Mouse (Mus musculus) forebrain, embryonic 11.5 days (tissue): ENCODE measurements around the gene Ube2q1. TPM values are rescaled to one million over a fixed set of nuclear protein-coding genes. Genes with fewer than 3 reads are reported as not detected.

Experiments
- ATAC-seq: fragments of 200-750 bp; cut with Nextera tagmentation; replicated peaks from 2 replicates; pipeline ENCODE4 v1.8.0; 2017; ENCODE audit warnings: moderate TSS enrichment; ENCODE audit not compliant: low FRiP score
- DNase-seq: peaks from one replicate; pipeline ENCODE4 v3.0.0-alpha.2; 2017; ENCODE audit warnings: low spot score
- H3K27ac ChIP-seq: fragments of 300-500 bp; sonication (generic); 2 replicates; pipeline ENCODE4 v1.5.1; 2014; ENCODE audit warnings: low read depth, low read length
- H3K27me3 ChIP-seq: fragments of 300-500 bp; sonication (generic); 2 replicates; pipeline ENCODE4 v1.6.1; 2014; ENCODE audit warnings: mild to moderate bottlenecking, low read length, mixed read lengths; ENCODE audit not compliant: control insufficient read depth, insufficient read depth
- H3K36me3 ChIP-seq: fragments of 300-500 bp; sonication (generic); 2 replicates; pipeline ENCODE4 v1.6.1; 2014; ENCODE audit warnings: mild to moderate bottlenecking, low read length, moderate library complexity, mixed read lengths; ENCODE audit not compliant: control insufficient read depth, insufficient read depth
- H3K4me1 ChIP-seq: fragments of 300-500 bp; sonication (generic); replicated peaks from 2 replicates; pipeline ENCODE4 v1.6.1; 2014; ENCODE audit warnings: low read length, mixed read lengths; ENCODE audit not compliant: control insufficient read depth, insufficient read depth
- H3K4me2 ChIP-seq: fragments of 300-500 bp; sonication (generic); 2 replicates; pipeline ENCODE4 v1.6.1; 2014; ENCODE audit warnings: low read depth, mild to moderate bottlenecking, low read length, moderate library complexity, mixed read lengths; ENCODE audit not compliant: severe bottlenecking
- H3K4me3 ChIP-seq: fragments of 300-500 bp; sonication (generic); 2 replicates; pipeline ENCODE4 v1.5.1; 2014; ENCODE audit warnings: low read depth, low read length
- H3K9ac ChIP-seq: fragments of 300-500 bp; sonication (generic); 2 replicates; pipeline ENCODE4 v1.6.1; 2014; ENCODE audit warnings: low read length
- H3K9me3 ChIP-seq: fragments of 300-500 bp; sonication (generic); 2 replicates; pipeline ENCODE4 v1.6.1; 2016; ENCODE audit warnings: low read length, mixed read lengths; ENCODE audit not compliant: control insufficient read depth
- WGBS: fragments of 180-500 bp; shearing (Covaris S2); extraction: QIAGEN DNeasy Blood & Tissue Kit; methylation state at CpG from one replicate; pipeline ENCODE4 v1.1.7; 2014; 5-methylcytosine and 5-hydroxymethylcytosine counted together
- polyA plus RNA-seq: library from polyadenylated mRNA; unstranded; fragments of >200 nt; fragmentation: Nextera tagmentation; extraction: Ambion mirVana; gene quantifications from 2 replicates; pipeline ENCODE4 v1.2.1, GENCODE M21; 2014

Gene Ube2q1
- polyA plus RNA-seq, 1 experiment from 2014 or later = 20.7 TPM

DNA sequence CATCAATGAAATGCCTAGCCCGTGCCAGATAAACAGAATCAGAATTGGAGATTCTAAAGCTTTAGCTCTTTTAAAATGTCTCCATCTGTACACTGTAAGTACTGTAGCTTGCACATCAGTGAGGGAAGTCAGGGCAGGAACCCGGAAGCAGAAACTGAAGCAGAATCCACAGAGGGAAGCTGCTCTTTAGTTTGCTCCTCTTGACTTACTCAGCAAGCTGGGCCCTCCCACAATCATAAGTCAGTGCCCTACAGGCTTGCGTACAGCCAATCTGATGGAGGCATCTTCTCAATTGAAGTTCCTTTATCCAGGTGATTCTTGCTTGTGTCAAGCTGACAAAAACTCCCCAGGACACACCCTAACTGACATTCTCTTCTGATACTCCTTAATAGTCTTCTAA is 33.8 kb downstream of the Ube2q1 start:
- Histone ChIP-seq H3K27ac (no peak overlapping the region), H3K9me3 (no peaks in the 10 kb centered on the region; the same call in 1 of the 2 replicates), H3K9ac (no peak overlapping the region), H3K4me3 (no peak overlapping the region), H3K36me3 (no peaks in the 10 kb centered on the region), H3K27me3 (no peaks in the 10 kb centered on the region), H3K4me1 (no peaks in the 10 kb centered on the region), H3K4me2 (no peak overlapping the region)
- no peak for ATAC-seq
- no peak for DNase-seq
- WGBS = 95% methylated on average over 3 of the region's 3 CpGs

DNA sequence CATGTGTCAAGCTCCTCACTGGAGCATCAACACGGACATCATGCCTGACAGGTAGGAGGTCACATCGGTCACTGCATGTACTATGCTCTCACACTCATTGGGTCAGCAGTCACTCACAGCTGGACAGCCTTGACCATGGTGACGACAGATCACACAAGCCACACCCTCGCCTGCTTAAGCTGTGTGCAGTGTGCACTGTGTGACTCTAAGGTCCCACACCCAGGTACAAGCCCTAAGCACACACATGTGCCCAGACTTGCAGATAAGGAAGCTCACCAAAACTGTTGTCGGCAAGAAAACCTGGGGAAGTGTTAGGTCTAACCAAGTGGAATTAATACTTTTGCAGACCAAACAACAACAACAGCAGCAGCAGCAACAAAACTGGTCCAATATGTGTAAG is 34.5 kb downstream of the Ube2q1 start:
- Histone ChIP-seq H3K9ac (no peak overlapping the region), H3K4me2 (no peak overlapping the region), H3K36me3 (no peaks in the 10 kb centered on the region), H3K27me3 (no peaks in the 10 kb centered on the region), H3K27ac (no peak overlapping the region), H3K4me3 (no peak overlapping the region), H3K9me3 (no peaks in the 10 kb centered on the region; the same call in 1 of the 2 replicates), H3K4me1 (no peaks in the 10 kb centered on the region)
- 83% methylated on average over 5 of the region's 5 CpGs for WGBS
- ATAC-seq (no peak), DNase-seq (no peak)

DNA sequence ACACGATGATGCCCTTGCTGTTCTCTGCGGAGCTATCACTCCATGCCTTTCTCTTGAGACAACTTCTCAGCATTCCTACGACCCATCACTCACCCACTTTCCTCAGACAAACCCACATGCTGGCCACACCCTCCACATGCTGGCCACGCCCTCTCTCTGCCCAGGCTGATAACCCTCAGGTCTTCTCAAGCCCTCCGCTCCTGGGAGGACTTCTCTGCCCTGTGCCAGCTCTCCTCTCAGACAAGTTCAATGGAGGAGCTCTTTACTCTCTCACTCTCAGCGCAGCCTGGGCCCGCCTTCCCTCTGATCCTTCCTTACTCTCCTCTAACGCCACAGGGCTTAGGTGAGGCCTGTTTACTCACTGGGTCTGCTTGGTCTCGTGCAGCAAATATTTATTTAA is 35.2 kb downstream of the Ube2q1 start:
- Histone ChIP-seq H3K36me3 (no peaks in the 10 kb centered on the region), H3K4me2 (no peak overlapping the region), H3K9me3 (no peaks in the 10 kb centered on the region; the same call in 1 of the 2 replicates), H3K27me3 (no peaks in the 10 kb centered on the region), H3K27ac (no peak overlapping the region), H3K4me3 (no peak overlapping the region), H3K9ac (no peak overlapping the region), H3K4me1 (no peaks in the 10 kb centered on the region)
- DNase-seq (no peak), ATAC-seq (no peak)
- 57% methylated on average over 9 of the region's 9 CpGs for WGBS

DNA sequence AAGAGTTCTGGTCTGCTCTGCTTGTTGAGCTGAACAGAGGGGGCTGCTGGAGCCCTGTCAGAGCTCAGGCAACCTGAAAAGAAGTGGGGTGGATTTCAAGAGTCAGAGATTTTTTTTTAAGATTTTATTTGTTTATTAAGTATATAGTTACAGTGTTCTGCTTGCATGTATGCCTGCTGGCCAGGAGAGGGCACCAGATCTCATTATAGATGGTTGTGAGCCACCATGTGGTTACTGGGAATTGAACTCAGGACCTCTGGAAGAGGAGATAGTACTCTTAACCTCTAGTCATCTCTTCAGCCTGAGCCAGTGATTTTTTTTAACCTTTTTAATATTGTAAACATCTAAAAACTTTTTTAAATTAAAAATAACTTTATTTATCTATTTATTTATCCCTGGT is 37.4 kb downstream of the Ube2q1 start:
- Histone ChIP-seq H3K9ac (no peak overlapping the region), H3K36me3 (no peaks in the 10 kb centered on the region), H3K27me3 (no peaks in the 10 kb centered on the region), H3K4me2 (no peak overlapping the region), H3K4me3 (no peak overlapping the region), H3K9me3 (no peaks in the 10 kb centered on the region; the same call in 1 of the 2 replicates), H3K4me1 (no peaks in the 10 kb centered on the region), H3K27ac (no peak overlapping the region)
- DNase-seq (no peak), ATAC-seq (no peak)

DNA sequence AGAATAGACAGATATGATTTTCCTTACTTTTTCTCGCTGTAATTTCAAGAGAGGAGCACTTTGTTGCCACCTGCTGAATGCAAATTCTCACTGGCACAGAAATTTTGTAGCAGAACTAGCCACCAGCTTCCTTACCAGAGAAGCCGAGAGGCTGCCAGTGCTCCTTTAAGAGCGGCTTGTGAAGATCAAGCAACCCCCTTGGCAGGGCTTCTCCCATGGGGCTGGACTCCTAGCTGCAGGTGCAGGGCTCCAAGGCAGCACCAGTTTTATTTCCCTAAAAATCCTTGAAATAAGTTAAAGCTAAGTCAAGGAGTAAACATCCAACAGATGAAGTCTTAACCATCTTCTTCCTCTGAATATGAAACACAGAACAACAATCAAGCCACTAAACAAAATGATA is 38.8 kb downstream of the Ube2q1 start:
- WGBS = 73% methylated on average over 3 of the region's 3 CpGs
- Histone ChIP-seq H3K4me3 (no peak overlapping the region), H3K9ac (no peak overlapping the region), H3K27me3 (no peaks in the 10 kb centered on the region), H3K9me3 (no peaks in the 10 kb centered on the region; the same call in 1 of the 2 replicates), H3K4me2 (no peak overlapping the region), H3K36me3 (no peaks in the 10 kb centered on the region), H3K4me1 (no peaks in the 10 kb centered on the region), H3K27ac (no peak overlapping the region)
- ATAC-seq (no peak), DNase-seq (no peak)

DNA sequence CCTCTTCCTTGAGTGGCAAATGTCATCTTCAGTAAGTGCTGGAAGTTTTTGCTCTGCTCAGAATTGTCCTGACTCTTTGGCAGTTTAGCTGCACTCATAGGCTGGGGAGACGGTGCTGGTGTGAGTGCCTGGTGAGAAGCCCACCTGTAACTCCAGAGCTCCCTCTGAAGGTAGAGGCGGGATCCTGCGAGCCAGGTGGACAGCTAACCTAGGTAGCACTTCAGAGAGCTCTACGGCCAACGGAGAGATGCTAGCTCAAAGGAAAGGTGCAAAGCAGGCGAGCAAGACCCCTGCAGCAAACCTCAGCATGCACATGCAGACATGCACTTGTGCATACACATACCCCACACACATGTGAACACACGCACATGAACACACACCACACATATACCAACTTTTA is 40.6 kb downstream of the Ube2q1 start:
- H3K36me3 ChIP-seq = no peaks in the 10 kb centered on the region
- no peaks in the 10 kb centered on the region for H3K4me1 ChIP-seq
- H3K4me3 ChIP-seq = no peak overlapping the region
- no peaks in the 10 kb centered on the region for H3K27me3 ChIP-seq
- no peak for DNase-seq
- no peak overlapping the region for H3K9ac ChIP-seq
- no peaks in the 10 kb centered on the region; the same call in 1 of the 2 replicates for H3K9me3 ChIP-seq
- WGBS = 74% methylated on average over 7 of the region's 7 CpGs
- no peak overlapping the region for H3K4me2 ChIP-seq
- no peak overlapping the region for H3K27ac ChIP-seq
- no peak for ATAC-seq

DNA sequence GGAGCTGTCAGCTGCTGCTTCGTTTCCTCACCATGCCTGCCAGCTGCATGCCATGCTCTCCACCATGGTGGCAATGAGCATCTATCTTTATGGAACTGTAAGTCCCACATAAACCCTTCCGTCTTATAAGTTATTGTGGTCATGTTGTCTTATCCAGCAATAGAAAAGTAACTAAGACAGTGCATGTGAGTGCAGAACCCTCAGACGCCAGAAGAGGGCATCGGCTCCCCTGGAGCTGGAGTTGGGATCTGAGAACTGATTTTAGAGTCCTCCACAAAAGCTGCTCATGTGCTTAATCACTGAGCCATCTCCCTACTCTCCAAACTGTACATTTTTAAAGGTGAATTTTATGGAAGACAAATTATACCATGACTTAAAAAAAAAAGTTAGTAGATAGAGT is 43.6 kb downstream of the Ube2q1 start:
- H3K27me3 ChIP-seq = no peaks in the 10 kb centered on the region
- ATAC-seq (no peak), DNase-seq (no peak)
- H3K27ac ChIP-seq = no peak overlapping the region
- no peak overlapping the region for H3K4me3 ChIP-seq
- no peaks in the 10 kb centered on the region for H3K9me3 ChIP-seq
- H3K9ac ChIP-seq = no peak overlapping the region
- no peaks in the 10 kb centered on the region for H3K36me3 ChIP-seq
- H3K4me1 ChIP-seq = no peaks in the 10 kb centered on the region
- no peak overlapping the region for H3K4me2 ChIP-seq
- WGBS = 62% methylated on average over 4 of the region's 4 CpGs

DNA sequence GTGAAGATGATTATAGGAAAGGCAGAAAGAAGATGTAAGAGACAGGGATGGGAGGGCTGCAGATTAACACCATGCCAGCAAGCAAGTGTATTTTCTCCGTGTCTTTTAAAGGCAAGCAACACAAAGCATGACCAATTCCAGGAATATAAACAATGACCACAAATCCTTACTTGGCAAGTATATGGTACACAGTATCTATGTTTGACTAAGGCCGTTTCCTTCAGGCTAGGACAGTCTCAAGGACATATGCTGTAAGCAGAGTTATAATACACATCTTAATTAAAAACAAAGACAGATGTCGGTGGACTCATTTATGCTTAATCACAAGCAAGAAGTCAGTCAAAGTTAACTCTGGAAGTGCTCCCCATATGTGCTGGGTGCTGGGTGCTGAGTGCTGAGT is 45.2 kb downstream of the Ube2q1 start:
- 82% methylated on average over 3 of the region's 3 CpGs for WGBS
- DNase-seq = no peak
- H3K4me3 ChIP-seq = no peak overlapping the region
- no peak overlapping the region for H3K4me2 ChIP-seq
- H3K27me3 ChIP-seq = no peaks in the 10 kb centered on the region
- no peaks in the 10 kb centered on the region for H3K36me3 ChIP-seq
- ATAC-seq = no peak
- H3K27ac ChIP-seq = no peak overlapping the region
- no peak overlapping the region for H3K9ac ChIP-seq
- no peaks in the 10 kb centered on the region for H3K4me1 ChIP-seq
- H3K9me3 ChIP-seq = no peaks in the 10 kb centered on the region

DNA sequence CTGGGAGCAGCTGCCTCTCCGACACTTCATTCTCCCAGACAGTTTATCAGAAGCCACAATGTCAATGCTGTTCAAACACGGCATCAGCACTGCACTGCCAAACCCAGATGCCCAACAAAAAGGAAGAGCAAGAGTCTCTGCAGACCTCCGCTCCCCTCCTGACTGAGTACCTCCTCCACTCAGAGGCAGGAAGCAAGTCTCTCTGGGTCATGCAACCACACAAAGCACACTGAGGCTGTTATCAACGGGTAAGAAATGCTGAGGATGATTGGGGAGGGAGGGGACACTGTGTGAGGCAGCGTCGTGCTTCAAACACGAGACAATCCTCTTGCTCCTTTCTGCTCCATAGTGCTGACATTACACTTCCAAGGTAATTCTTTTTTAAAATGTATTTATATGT is 46.5 kb downstream of the Ube2q1 start:
- ATAC-seq (no peak), DNase-seq (no peak)
- Histone ChIP-seq H3K4me2 (no peak overlapping the region), H3K4me3 (no peak overlapping the region), H3K9me3 (no peaks in the 10 kb centered on the region), H3K4me1 (no peaks in the 10 kb centered on the region), H3K9ac (no peak overlapping the region), H3K36me3 (no peaks in the 10 kb centered on the region), H3K27me3 (no peaks in the 10 kb centered on the region), H3K27ac (no peak overlapping the region)
- WGBS = 73% methylated on average over 7 of the region's 7 CpGs
